Mouse (Mus musculus): ENCODE measurements around the gene Psmd4.

Psmd4 gene

DNA sequence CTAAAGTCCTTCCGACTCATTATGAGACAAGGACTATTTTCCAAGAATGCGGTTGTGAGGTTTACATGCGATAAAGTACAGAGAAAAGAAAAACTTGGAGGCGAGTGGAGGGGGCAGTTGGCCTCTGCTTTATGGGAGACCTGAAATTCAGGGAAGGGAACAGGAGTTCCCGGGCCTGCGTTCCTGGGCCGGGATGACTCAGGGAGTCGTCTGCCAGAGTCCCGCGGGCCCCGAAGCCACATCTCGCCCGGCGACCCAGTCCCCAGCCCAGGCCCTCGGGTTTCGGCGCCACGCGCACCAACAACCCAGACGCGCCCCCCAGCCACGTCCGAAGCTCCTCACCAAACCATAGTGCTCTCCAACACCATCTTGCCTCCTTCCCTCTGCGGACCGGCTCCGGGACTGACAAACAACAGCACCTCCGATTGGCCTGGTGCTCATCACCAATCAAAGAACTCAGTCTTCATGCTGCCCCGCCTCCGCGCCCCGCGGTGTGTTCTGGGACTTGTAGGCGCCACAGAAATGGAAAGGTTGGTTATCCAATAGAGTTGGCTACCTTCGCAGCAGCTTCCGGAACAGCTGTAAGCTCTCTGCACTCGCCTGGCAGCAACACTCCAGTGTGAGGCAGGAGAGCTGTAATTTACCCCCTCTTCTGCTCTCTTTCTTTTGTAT, at the start of gene Psmd4:
Gene Psmd4, minus strand, starts transcription at position 449 of the 672 bp plus-strand sequence.
- H3K36me3 ChIP-seq (ENCODE audit: control insufficient read depth, insufficient read depth, low read length, poor library complexity, severe bottlenecking): no peaks in the 10 kb centered on the region
- peaks cover 2% of the 10 kb centered on the region; the same call in 1 of the 2 replicates for H3K27me3 ChIP-seq (ENCODE audit: control insufficient read depth, insufficient read depth, low read length, poor library complexity, severe bottlenecking)
- DNase-seq (ENCODE audit: low read depth, low spot score): peak; percentile 97

DNA sequence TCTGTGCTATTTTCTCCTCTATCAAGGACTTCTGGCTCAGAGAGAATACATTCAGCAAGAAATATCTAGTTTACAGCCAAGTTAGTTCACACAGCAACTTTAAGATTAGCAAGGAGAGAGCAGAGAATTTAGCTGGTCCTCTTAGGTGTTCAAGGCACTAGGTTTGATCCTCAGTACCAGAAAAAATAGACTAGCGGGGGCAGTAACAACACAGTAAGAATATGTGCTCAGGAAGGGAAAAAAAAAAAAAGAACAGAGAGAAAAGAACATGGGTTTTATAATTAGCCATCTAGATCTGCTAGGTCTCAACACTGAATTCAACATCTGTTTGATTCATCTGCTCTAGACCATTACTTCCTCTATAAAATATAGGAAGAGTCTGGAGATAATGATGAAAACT, 45.7 kb upstream of the Psmd4 start:
- H3K36me3 ChIP-seq (ENCODE audit: control insufficient read depth, insufficient read depth, low read length, poor library complexity, severe bottlenecking): 0 out of 2 replicates have a peak, but pooled peaks cover 2% of the 10 kb centered on the region
- no peak for DNase-seq (ENCODE audit: low read depth, low spot score)
- no peaks in the 10 kb centered on the region for H3K27me3 ChIP-seq (ENCODE audit: control insufficient read depth, insufficient read depth, low read length, poor library complexity, severe bottlenecking)

DNA sequence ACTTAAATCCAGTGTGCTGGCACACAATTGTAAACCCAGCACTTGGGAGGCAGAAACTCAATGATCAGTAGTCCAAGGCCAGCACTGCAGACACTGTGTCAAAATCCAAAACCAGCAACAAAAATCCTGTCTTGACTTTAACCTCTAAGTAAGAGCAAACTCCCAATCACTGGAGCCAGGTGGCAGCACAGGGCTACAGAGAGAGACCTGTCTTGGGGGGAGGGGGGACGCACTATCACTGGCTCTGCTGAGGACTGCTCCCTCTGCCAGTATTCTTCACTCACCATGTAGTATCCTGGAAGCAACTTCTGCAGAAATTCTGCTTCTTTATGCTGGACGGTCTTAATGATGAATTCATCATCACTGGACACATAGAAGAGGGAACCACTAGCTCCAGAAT, 29.2 kb upstream of the Psmd4 start:
- DNase-seq (ENCODE audit: low read depth, low spot score): no peak
- Histone ChIP-seq H3K27me3 (ENCODE audit: control insufficient read depth, insufficient read depth, low read length, poor library complexity, severe bottlenecking) (no peaks in the 10 kb centered on the region), H3K36me3 (ENCODE audit: control insufficient read depth, insufficient read depth, low read length, poor library complexity, severe bottlenecking) (peaks cover 16% of the 10 kb centered on the region)

GRCm38 (mm10) chr3:95066570-95066969, 24.2 kb upstream of the Psmd4 start:
- Histone ChIP-seq H3K27me3 (ENCODE audit: control insufficient read depth, insufficient read depth, low read length, poor library complexity, severe bottlenecking) (no peaks in the 10 kb centered on the region), H3K36me3 (ENCODE audit: control insufficient read depth, insufficient read depth, low read length, poor library complexity, severe bottlenecking) (peaks cover 22% of the 10 kb centered on the region)
- DNase-seq (ENCODE audit: low read depth, low spot score): no peak

GRCm38 (mm10) chr3:95066095-95066494, 23.7 kb upstream of the Psmd4 start:
- no peak for DNase-seq (ENCODE audit: low read depth, low spot score)
- H3K27me3 ChIP-seq (ENCODE audit: control insufficient read depth, insufficient read depth, low read length, poor library complexity, severe bottlenecking): no peaks in the 10 kb centered on the region
- peaks cover 22% of the 10 kb centered on the region for H3K36me3 ChIP-seq (ENCODE audit: control insufficient read depth, insufficient read depth, low read length, poor library complexity, severe bottlenecking)

DNA sequence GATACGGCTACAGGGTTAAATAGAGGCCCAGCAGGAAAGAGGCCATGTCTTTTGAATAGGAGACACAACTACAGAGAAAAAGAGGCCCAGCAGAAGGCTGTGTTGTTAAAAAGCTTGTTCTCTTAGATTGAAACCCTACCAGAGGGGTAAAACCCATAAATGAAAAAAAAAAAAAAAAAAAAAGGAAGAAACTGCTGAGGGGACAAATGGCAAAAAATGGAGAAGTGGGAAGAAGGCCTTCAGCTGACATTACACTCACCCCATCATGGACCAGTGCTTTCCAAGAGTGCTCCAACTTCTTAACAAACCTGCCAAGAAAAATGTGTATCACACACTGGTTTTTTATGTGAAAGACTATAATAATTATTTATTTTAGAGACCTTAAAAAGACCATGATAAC, 23.1 kb upstream of the Psmd4 start:
- no peak for DNase-seq (ENCODE audit: low read depth, low spot score)
- H3K27me3 ChIP-seq (ENCODE audit: control insufficient read depth, insufficient read depth, low read length, poor library complexity, severe bottlenecking): no peaks in the 10 kb centered on the region
- peaks cover 25% of the 10 kb centered on the region for H3K36me3 ChIP-seq (ENCODE audit: control insufficient read depth, insufficient read depth, low read length, poor library complexity, severe bottlenecking)

GRCm38 (mm10) chr3:95063741-95064140, 21.3 kb upstream of the Psmd4 start:
- H3K27me3 ChIP-seq (ENCODE audit: control insufficient read depth, insufficient read depth, low read length, poor library complexity, severe bottlenecking): no peaks in the 10 kb centered on the region
- no peak for DNase-seq (ENCODE audit: low read depth, low spot score)
- H3K36me3 ChIP-seq (ENCODE audit: control insufficient read depth, insufficient read depth, low read length, poor library complexity, severe bottlenecking): peaks cover 26% of the 10 kb centered on the region

DNA sequence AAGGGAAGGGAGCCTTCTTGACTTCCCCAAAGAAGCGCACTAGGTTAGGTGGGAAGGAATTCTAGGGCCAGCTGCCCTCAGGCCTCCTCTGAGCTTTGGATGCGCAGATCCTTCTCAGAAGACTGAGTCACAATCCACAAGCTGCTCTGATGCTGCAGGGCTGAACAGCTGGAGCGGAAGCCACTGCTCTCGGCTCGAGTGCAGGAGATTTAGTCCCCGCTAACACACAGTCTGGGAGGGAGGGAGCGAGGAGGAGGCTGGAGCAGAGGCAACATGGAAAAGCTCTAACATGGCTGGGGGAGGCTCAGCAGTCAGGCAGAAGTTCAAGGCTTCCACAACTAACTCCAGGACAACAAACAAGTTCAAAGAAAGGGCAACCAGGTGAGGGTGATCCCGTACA, 15.7 kb upstream of the Psmd4 start:
- Histone ChIP-seq H3K36me3 (ENCODE audit: control insufficient read depth, insufficient read depth, low read length, poor library complexity, severe bottlenecking) (peaks cover 9% of the 10 kb centered on the region), H3K27me3 (ENCODE audit: control insufficient read depth, insufficient read depth, low read length, poor library complexity, severe bottlenecking) (no peaks in the 10 kb centered on the region)
- DNase-seq (ENCODE audit: low read depth, low spot score): no peak

GRCm38 (mm10) chr3:95056275-95056674, 13.9 kb upstream of the Psmd4 start:
- Histone ChIP-seq H3K27me3 (ENCODE audit: control insufficient read depth, insufficient read depth, low read length, poor library complexity, severe bottlenecking) (no peaks in the 10 kb centered on the region), H3K36me3 (ENCODE audit: control insufficient read depth, insufficient read depth, low read length, poor library complexity, severe bottlenecking) (peaks cover 9% of the 10 kb centered on the region)
- no peak for DNase-seq (ENCODE audit: low read depth, low spot score)

DNA sequence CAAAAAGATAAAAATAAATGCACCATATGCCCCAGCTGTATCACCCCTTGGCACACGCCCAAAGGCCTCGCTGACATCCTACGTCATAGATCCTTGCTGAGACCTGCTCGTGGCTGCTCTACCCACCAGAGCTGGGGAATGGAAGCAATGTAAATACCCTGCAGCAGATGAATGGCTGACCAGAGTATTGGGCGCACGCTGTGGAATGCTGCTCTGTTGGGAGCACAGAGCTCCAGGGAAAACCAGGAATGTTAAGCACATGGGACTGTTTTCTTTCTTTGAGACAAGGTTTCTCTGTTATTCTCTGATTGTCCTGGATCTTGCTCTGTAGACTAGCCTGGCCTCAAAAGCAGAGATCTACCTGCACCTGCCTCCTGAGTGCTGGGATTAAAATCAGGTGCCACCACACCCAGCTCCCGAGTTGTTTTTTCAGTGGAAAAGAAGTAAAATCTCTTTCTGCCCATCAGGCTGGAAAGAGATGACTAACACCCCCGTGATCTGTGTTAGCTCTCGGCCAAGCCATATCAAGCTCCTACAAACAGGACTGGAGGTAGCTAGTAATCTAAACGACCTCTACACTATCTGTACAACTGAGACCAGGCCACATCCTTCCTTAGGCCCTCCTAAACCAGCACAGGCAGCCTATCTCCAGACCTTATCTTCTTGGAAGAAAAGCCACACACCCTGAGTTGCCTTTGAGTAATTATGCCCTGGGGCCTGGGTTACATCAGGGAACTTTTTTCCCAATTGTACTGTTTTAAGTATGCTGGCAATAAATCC, 12.3 kb upstream of the Psmd4 start:
- DNase-seq (ENCODE audit: low read depth, low spot score): no peak
- H3K27me3 ChIP-seq (ENCODE audit: control insufficient read depth, insufficient read depth, low read length, poor library complexity, severe bottlenecking): no peaks in the 10 kb centered on the region
- peaks cover 4% of the 10 kb centered on the region for H3K36me3 ChIP-seq (ENCODE audit: control insufficient read depth, insufficient read depth, low read length, poor library complexity, severe bottlenecking)

DNA sequence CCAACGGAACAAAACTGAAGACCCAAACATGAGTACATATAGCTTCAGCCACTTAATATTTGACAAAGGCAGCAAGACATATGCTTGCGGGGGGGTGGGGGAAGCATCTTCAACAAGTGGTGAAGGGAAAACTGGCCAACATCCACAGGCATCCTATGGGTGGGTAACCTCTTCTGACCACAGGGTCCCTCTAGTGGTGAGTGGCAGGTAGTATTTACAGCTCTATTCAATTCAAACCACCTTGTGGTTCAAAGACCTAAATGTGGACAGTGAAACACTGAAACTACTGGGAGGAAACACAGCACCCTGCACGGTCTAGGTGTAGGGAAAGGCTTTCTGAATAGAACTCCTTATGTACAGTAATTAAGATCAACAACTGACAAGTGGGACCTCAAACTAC, 11.3 kb upstream of the Psmd4 start:
- DNase-seq (ENCODE audit: low read depth, low spot score): peak; percentile 77
- H3K36me3 ChIP-seq (ENCODE audit: control insufficient read depth, insufficient read depth, low read length, poor library complexity, severe bottlenecking): 0 out of 2 replicates have a peak, but pooled peaks cover 1% of the 10 kb centered on the region
- no peaks in the 10 kb centered on the region for H3K27me3 ChIP-seq (ENCODE audit: control insufficient read depth, insufficient read depth, low read length, poor library complexity, severe bottlenecking)

- Histone ChIP-seq H3K27me3 (ENCODE audit: control insufficient read depth, insufficient read depth, low read length, poor library complexity, severe bottlenecking) (no peaks in the 10 kb centered on the region), H3K36me3 (ENCODE audit: control insufficient read depth, insufficient read depth, low read length, poor library complexity, severe bottlenecking) (no peaks in the 10 kb centered on the region)
- peak; percentile 80 for DNase-seq (ENCODE audit: low read depth, low spot score)
These were observed 10.5 kb upstream of the Psmd4 start for GRCm38 (mm10) chr3:95052959-95053358.

DNA sequence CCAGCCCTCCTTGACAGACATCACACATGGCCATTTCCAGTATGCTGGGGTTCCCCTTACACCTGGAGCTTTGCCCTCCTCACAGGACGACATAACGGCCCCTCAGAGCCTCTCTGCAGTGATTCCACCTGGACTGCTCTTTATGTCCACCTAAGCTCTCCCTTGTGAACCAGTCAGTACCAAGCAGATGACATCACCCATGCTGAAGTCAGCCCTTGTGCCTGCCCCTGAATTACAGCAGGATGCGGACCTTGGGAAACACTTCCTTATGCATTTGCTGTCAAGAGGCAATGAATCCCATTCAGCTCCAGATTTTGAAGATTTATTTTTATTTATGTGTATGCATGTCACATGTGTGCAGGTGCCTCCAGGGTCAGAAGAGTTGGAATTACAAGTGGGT, 5.5 kb upstream of the Psmd4 start:
- no peaks in the 10 kb centered on the region for H3K36me3 ChIP-seq (ENCODE audit: control insufficient read depth, insufficient read depth, low read length, poor library complexity, severe bottlenecking)
- no peak for DNase-seq (ENCODE audit: low read depth, low spot score)
- peaks cover 2% of the 10 kb centered on the region; the same call in 1 of the 2 replicates for H3K27me3 ChIP-seq (ENCODE audit: control insufficient read depth, insufficient read depth, low read length, poor library complexity, severe bottlenecking)

GRCm38 (mm10) chr3:95046462-95047057, 4.1 kb upstream of the Psmd4 start:
- H3K36me3 ChIP-seq (ENCODE audit: control insufficient read depth, insufficient read depth, low read length, poor library complexity, severe bottlenecking): no peaks in the 10 kb centered on the region
- peaks cover 2% of the 10 kb centered on the region; the same call in 1 of the 2 replicates for H3K27me3 ChIP-seq (ENCODE audit: control insufficient read depth, insufficient read depth, low read length, poor library complexity, severe bottlenecking)
- DNase-seq (ENCODE audit: low read depth, low spot score): no peak

GRCm38 (mm10) chr3:95043251-95043650, 837 bp upstream of the Psmd4 start:
- Histone ChIP-seq H3K36me3 (ENCODE audit: control insufficient read depth, insufficient read depth, low read length, poor library complexity, severe bottlenecking) (no peaks in the 10 kb centered on the region), H3K27me3 (ENCODE audit: control insufficient read depth, insufficient read depth, low read length, poor library complexity, severe bottlenecking) (peaks cover 2% of the 10 kb centered on the region; the same call in 1 of the 2 replicates)
- no peak for DNase-seq (ENCODE audit: low read depth, low spot score)
